Mouse (Mus musculus): ENCODE measurements around the gene Krtap1-3. TPM values are rescaled to one million over a fixed set of nuclear protein-coding genes. Genes with fewer than 3 reads are reported as not detected.

Gene Krtap1-3
- polyA plus RNA-seq, 1 experiment from 2014 or later, result not detected

DNA sequence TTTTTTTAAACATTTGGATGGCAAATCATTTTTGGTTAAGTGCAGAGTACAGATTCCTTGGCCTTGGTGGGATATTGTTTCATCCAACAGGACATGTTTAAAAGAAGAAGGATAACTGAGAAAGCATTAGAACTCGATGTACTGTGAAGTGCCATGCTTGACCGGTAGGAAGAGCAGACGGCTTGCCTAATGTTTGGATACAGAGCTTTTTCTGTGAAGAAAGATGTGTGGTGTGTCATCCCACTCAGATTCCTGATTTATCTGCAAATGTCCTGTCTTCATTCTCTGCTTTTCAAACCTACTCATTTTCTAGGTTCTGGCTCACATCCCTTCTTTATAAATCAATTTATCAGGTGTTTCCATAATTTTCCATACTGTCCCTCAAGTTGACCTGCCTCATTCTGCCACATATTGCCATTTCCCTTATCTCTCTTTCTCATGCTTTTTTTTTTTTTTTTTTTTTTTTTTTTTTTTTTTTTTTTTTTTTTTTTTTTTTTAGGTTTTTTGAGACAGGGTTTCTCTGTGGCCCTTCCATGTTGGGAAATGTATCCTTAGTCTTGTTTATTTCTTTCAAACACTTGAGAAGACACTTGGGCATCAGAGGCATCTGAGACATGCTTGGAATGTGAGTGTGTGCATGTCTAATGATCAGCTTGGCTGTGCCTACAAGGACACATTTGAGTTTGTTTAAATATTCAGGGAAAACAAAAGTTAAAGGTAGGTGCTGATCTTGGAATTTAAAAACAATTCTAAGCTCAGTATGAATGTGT lies 33.0 kb downstream of the Krtap1-3 start:
- Histone ChIP-seq H3K9ac (no peak overlapping the region), H3K9me3 (replicated peaks) (no peaks in the 10 kb centered on the region), H3K36me3 (no peaks in the 10 kb centered on the region), H3K27ac (no peak overlapping the region), H3K4me1 (replicated peaks) (no peaks in the 10 kb centered on the region), H3K4me3 (replicated peaks) (no peak overlapping the region), H3K27me3 (no peaks in the 10 kb centered on the region), H3K4me2 (no peak overlapping the region)
- WGBS (ENCODE audit: insufficient replicate concordance), result 65% methylated on average over 3 of the region's 3 CpGs
- ATAC-seq (ENCODE audit: low read depth) (no peak), DNase-seq (no peak)

DNA sequence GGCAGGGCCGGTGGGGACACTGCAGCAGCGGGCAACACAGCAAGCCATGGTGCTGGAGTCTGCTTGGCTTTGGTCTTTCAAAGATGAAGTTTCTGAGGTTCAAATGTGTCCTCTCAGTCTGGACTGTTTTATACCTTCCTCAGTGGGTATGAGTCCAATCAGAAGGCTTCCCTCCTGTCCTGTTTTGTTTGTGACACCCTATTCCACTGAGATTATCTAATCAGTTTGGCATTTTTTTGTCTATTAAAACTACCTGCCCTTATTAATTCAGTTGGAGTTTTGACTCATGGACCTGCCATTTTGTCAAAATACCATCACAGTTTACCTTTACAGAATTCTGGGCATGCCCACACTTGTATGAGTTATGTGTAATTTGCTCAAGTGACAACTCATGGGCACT lies 34.4 kb downstream of the Krtap1-3 start, which contains the start of gene Krtap3-2:
Gene Krtap3-2 (minus strand): TSS at position 101 of the 400 bp plus-strand sequence.
- Histone ChIP-seq H3K4me1 (replicated peaks) (no peaks in the 10 kb centered on the region), H3K4me3 (replicated peaks) (no peak within 1 kb of the TSS), H3K9me3 (replicated peaks) (no peaks in the 10 kb centered on the region), H3K27ac (no peak within 1 kb of the TSS), H3K36me3 (no peaks in the 10 kb centered on the region), H3K27me3 (no peaks in the 10 kb centered on the region), H3K4me2 (no peak within 1 kb of the TSS), H3K9ac (no peak within 1 kb of the TSS)
- DNase-seq, result no peak
- 53% methylated on average over 2 of the region's 2 CpGs for WGBS (ENCODE audit: insufficient replicate concordance)
- no peak for ATAC-seq (ENCODE audit: low read depth)

DNA sequence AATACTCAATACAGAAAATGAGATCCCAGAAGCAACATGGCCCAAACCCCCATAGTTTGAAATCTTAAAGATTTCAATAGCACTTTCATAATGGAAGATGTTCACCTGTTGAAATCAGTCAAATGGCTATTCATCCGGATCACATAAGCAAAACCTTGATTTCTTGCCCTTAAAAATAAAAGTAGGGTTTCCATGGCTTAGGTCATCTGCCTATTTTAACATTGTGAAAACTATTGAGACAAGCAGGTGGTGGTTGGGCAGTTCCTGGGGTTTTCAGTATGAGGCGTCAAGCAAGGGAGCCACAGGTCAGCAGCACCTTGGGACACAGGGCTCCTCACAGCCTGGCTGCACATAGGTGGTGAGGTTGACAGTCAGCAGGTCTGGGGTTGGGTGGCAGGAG lies 34.9 kb downstream of the Krtap1-3 start:
- Histone ChIP-seq H3K9me3 (replicated peaks) (no peaks in the 10 kb centered on the region), H3K27ac (no peak overlapping the region), H3K27me3 (no peaks in the 10 kb centered on the region), H3K4me3 (replicated peaks) (no peak overlapping the region), H3K36me3 (no peaks in the 10 kb centered on the region), H3K4me2 (no peak overlapping the region), H3K9ac (no peak overlapping the region), H3K4me1 (replicated peaks) (no peaks in the 10 kb centered on the region)
- ATAC-seq (ENCODE audit: low read depth) (no peak), DNase-seq (no peak)
- WGBS (ENCODE audit: insufficient replicate concordance), result 54% methylated on average over 2 of the region's 2 CpGs

GRCm38 (mm10) chr11:99550765-99551164 lies 40.4 kb downstream of the Krtap1-3 start, which contains the start of gene Krtap3-3:
TSS of gene Krtap3-3 (minus strand) at chr11:99550865.
- ATAC-seq (ENCODE audit: low read depth), result no peak
- Histone ChIP-seq H3K9ac (no peak within 1 kb of the TSS), H3K9me3 (replicated peaks) (no peaks in the 10 kb centered on the region), H3K4me1 (replicated peaks) (no peaks in the 10 kb centered on the region), H3K36me3 (no peaks in the 10 kb centered on the region), H3K4me3 (replicated peaks) (no peak within 1 kb of the TSS), H3K4me2 (no peak within 1 kb of the TSS), H3K27ac (no peak within 1 kb of the TSS), H3K27me3 (no peaks in the 10 kb centered on the region)
- DNase-seq, result no peak
- 48% methylated on average over 4 of the region's 4 CpGs for WGBS (ENCODE audit: insufficient replicate concordance)

DNA sequence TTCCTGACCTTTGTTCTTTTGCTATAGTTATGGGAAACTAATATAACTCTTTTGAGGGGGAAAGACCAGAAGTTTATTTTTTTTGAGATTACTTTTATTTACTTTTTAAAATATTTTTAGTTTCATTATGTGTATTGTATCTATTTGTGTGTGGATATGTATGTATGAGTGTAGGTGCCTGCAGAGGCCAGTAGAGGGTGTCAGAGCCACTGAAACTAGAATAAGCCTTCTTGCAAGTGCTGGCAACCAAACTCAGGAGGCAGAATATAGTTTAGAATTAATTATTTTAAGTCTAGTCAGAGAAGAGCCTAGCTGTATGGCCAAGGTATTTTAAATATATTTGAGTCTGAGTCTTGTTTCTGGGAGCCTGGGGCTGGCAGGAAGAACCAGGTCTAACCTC lies 43.2 kb downstream of the Krtap1-3 start:
- no peak overlapping the region for H3K27ac ChIP-seq
- no peak overlapping the region for H3K4me2 ChIP-seq
- no peaks in the 10 kb centered on the region for H3K4me1 ChIP-seq (replicated peaks)
- DNase-seq (no peak), ATAC-seq (ENCODE audit: low read depth) (no peak)
- no peak overlapping the region for H3K9ac ChIP-seq
- no peaks in the 10 kb centered on the region for H3K36me3 ChIP-seq
- H3K9me3 ChIP-seq (replicated peaks), result no peaks in the 10 kb centered on the region
- no peaks in the 10 kb centered on the region for H3K27me3 ChIP-seq
- H3K4me3 ChIP-seq (replicated peaks), result no peak overlapping the region

Other genes with a start within 250 kb of the Krtap1-3 start
- gene Krt27, start 240.2 kb downstream of the Krtap1-3 start, polyA plus RNA-seq (2015; fragmentation: Nextera tagmentation; extraction: Ambion mirVana), result not detected in 2 replicates
- not detected in 2 replicates for gene Krt28, start 216.4 kb downstream of the Krtap1-3 start, polyA plus RNA-seq (2015; fragmentation: Nextera tagmentation; extraction: Ambion mirVana)
- gene Krt10, start 202.0 kb downstream of the Krtap1-3 start, polyA plus RNA-seq (2015; fragmentation: Nextera tagmentation; extraction: Ambion mirVana), result 4.2 and 4.6 TPM in 2 replicates
- gene Krt12, start 169.1 kb downstream of the Krtap1-3 start, polyA plus RNA-seq (2015; fragmentation: Nextera tagmentation; extraction: Ambion mirVana), result not detected in 2 replicates
- 28.0 and 33.9 TPM in 2 replicates for gene Krt20, start 153.2 kb downstream of the Krtap1-3 start, polyA plus RNA-seq (2015; fragmentation: Nextera tagmentation; extraction: Ambion mirVana)
- gene Krt23, start 98.2 kb downstream of the Krtap1-3 start, polyA plus RNA-seq (2015; fragmentation: Nextera tagmentation; extraction: Ambion mirVana), result 0.54 and 0.67 TPM in 2 replicates
- not detected in 2 replicates for gene Krt39, start 70.0 kb downstream of the Krtap1-3 start, polyA plus RNA-seq (2015; fragmentation: Nextera tagmentation; extraction: Ambion mirVana)
- gene Krt40, start 48.2 kb downstream of the Krtap1-3 start, polyA plus RNA-seq (2015; fragmentation: Nextera tagmentation; extraction: Ambion mirVana), result not detected in 2 replicates
- gene Krtap3-3, start 40.5 kb downstream of the Krtap1-3 start, polyA plus RNA-seq (2015; fragmentation: Nextera tagmentation; extraction: Ambion mirVana), result not detected in 2 replicates
- not detected in 2 replicates for gene Krtap3-2, start 34.5 kb downstream of the Krtap1-3 start, polyA plus RNA-seq (2015; fragmentation: Nextera tagmentation; extraction: Ambion mirVana)
- not detected in 2 replicates for gene Gm11939, start 31.9 kb downstream of the Krtap1-3 start, polyA plus RNA-seq (2015; fragmentation: Nextera tagmentation; extraction: Ambion mirVana)
- gene Krtap3-1, start 24.7 kb downstream of the Krtap1-3 start, polyA plus RNA-seq (2015; fragmentation: Nextera tagmentation; extraction: Ambion mirVana), result not detected in 2 replicates
- gene Krtap1-5, start 10.3 kb downstream of the Krtap1-3 start, polyA plus RNA-seq (2015; fragmentation: Nextera tagmentation; extraction: Ambion mirVana), result not detected in 2 replicates
- gene Krtap1-4, start 7.7 kb downstream of the Krtap1-3 start, polyA plus RNA-seq (2015; fragmentation: Nextera tagmentation; extraction: Ambion mirVana), result not detected in 2 replicates
- not detected in 2 replicates for gene Krtap9-3, start 6.8 kb upstream of the Krtap1-3 start, polyA plus RNA-seq (2015; fragmentation: Nextera tagmentation; extraction: Ambion mirVana)
- not detected in 2 replicates for gene Gm11938, start 12.0 kb upstream of the Krtap1-3 start, polyA plus RNA-seq (2015; fragmentation: Nextera tagmentation; extraction: Ambion mirVana)
- not detected in 2 replicates for gene Gm11937, start 18.9 kb upstream of the Krtap1-3 start, polyA plus RNA-seq (2015; fragmentation: Nextera tagmentation; extraction: Ambion mirVana)
- not detected in 2 replicates for gene Krtap2-4, start 23.5 kb upstream of the Krtap1-3 start, polyA plus RNA-seq (2015; fragmentation: Nextera tagmentation; extraction: Ambion mirVana)
- not detected in 2 replicates for gene Gm11562, start 29.1 kb upstream of the Krtap1-3 start, polyA plus RNA-seq (2015; fragmentation: Nextera tagmentation; extraction: Ambion mirVana)
- gene Krtap4-1, start 36.9 kb upstream of the Krtap1-3 start, polyA plus RNA-seq (2015; fragmentation: Nextera tagmentation; extraction: Ambion mirVana), result not detected in 2 replicates
- gene Krtap4-2, start 43.7 kb upstream of the Krtap1-3 start, polyA plus RNA-seq (2015; fragmentation: Nextera tagmentation; extraction: Ambion mirVana), result not detected in 2 replicates
- gene Krtap4-7, start 52.8 kb upstream of the Krtap1-3 start, polyA plus RNA-seq (2015; fragmentation: Nextera tagmentation; extraction: Ambion mirVana), result not detected in 2 replicates
- not detected in 2 replicates for gene Gm11555, start 58.9 kb upstream of the Krtap1-3 start, polyA plus RNA-seq (2015; fragmentation: Nextera tagmentation; extraction: Ambion mirVana)
- gene Gm11563, start 67.6 kb upstream of the Krtap1-3 start, polyA plus RNA-seq (2015; fragmentation: Nextera tagmentation; extraction: Ambion mirVana), result not detected in 2 replicates
- gene Krtap4-6, start 74.6 kb upstream of the Krtap1-3 start, polyA plus RNA-seq (2015; fragmentation: Nextera tagmentation; extraction: Ambion mirVana), result not detected in 2 replicates
- not detected in 2 replicates for gene Gm14190, start 99.4 kb upstream of the Krtap1-3 start, polyA plus RNA-seq (2015; fragmentation: Nextera tagmentation; extraction: Ambion mirVana)
- not detected in 2 replicates for gene Gm14180, start 143.0 kb upstream of the Krtap1-3 start, polyA plus RNA-seq (2015; fragmentation: Nextera tagmentation; extraction: Ambion mirVana)
- not detected in 2 replicates for gene Gm11595, start 181.6 kb upstream of the Krtap1-3 start, polyA plus RNA-seq (2015; fragmentation: Nextera tagmentation; extraction: Ambion mirVana)
- gene Krtap4-8, start 189.4 kb upstream of the Krtap1-3 start, polyA plus RNA-seq (2015; fragmentation: Nextera tagmentation; extraction: Ambion mirVana), result not detected in 2 replicates
- gene Krtap4-9, start 193.9 kb upstream of the Krtap1-3 start, polyA plus RNA-seq (2015; fragmentation: Nextera tagmentation; extraction: Ambion mirVana), result not detected in 2 replicates
- not detected in 2 replicates for gene Gm11596, start 202.1 kb upstream of the Krtap1-3 start, polyA plus RNA-seq (2015; fragmentation: Nextera tagmentation; extraction: Ambion mirVana)
- gene Gm11569, start 207.6 kb upstream of the Krtap1-3 start, polyA plus RNA-seq (2015; fragmentation: Nextera tagmentation; extraction: Ambion mirVana), result not detected in 2 replicates
- not detected in 2 replicates for gene Gm11554, start 213.1 kb upstream of the Krtap1-3 start, polyA plus RNA-seq (2015; fragmentation: Nextera tagmentation; extraction: Ambion mirVana)
- not detected in 2 replicates for gene Krtap4-13, start 218.6 kb upstream of the Krtap1-3 start, polyA plus RNA-seq (2015; fragmentation: Nextera tagmentation; extraction: Ambion mirVana)
- gene Gm11564, start 224.3 kb upstream of the Krtap1-3 start, polyA plus RNA-seq (2015; fragmentation: Nextera tagmentation; extraction: Ambion mirVana), result not detected in 2 replicates
- gene 2300003K06Rik, start 246.7 kb upstream of the Krtap1-3 start, polyA plus RNA-seq (2015; fragmentation: Nextera tagmentation; extraction: Ambion mirVana), result not detected in 2 replicates